Mouse (Mus musculus) heart, embryonic 14.5 days (tissue): ENCODE results near the gene Ddx46. TPM values are rescaled to one million over a fixed set of nuclear protein-coding genes. Genes with fewer than 3 reads are reported as not detected.

Experiments used
- ATAC-seq: fragments of 200-750 bp; cut with Nextera tagmentation; 2 replicates; pipeline ENCODE4 v1.8.0; 2017; ENCODE audit warnings: low read depth, moderate TSS enrichment; ENCODE audit not compliant: insufficient number of reproducible peaks, insufficient read depth, low FRiP score
- H3K27ac ChIP-seq, 2 experiments: fragments of 200-500 bp in 1 of 2; fragments of 300-500 bp in 1 of 2; sonication (generic) in 1 of 2; replicated peaks in 1 of 2; 2 replicates each; pipeline ENCODE4 v1.5.1; 2012 to 2014; ENCODE audit warnings: low read depth in 2 of 2, low read length in 2 of 2, control low read depth in 1 of 2, mild to moderate bottlenecking in 1 of 2, mixed read lengths in 1 of 2; ENCODE audit not compliant: control insufficient read depth in 1 of 2, insufficient read depth in 1 of 2
- H3K27me3 ChIP-seq: fragments of 300-500 bp; sonication (generic); 2 replicates; pipeline ENCODE4 v1.6.1; 2014; ENCODE audit warnings: mild to moderate bottlenecking, low read length, control low read depth; ENCODE audit not compliant: control insufficient read depth, insufficient read depth
- H3K36me3 ChIP-seq: fragments of 300-500 bp; sonication (generic); 2 replicates; pipeline ENCODE4 v1.6.1; 2014; ENCODE audit warnings: mild to moderate bottlenecking, control low read depth, low read length, mixed read lengths; ENCODE audit not compliant: control insufficient read depth, insufficient read depth
- H3K4me1 ChIP-seq, 2 experiments: fragments of 200-500 bp in 1 of 2; fragments of 300-500 bp in 1 of 2; sonication (generic) in 1 of 2; 2 replicates each; pipeline ENCODE4 v1.6.1; 2012 to 2014; ENCODE audit warnings: low read length in 2 of 2, control low read depth in 1 of 2, mixed read lengths in 1 of 2; ENCODE audit not compliant: control insufficient read depth in 2 of 2, insufficient read depth in 2 of 2
- H3K4me2 ChIP-seq: fragments of 300-500 bp; sonication (generic); 2 replicates; pipeline ENCODE4 v1.6.1; 2014; ENCODE audit warnings: mild to moderate bottlenecking, low read length
- H3K4me3 ChIP-seq, 2 experiments: fragments of 200-500 bp in 1 of 2; fragments of 300-500 bp in 1 of 2; sonication (generic) in 1 of 2; 2 replicates each; pipeline ENCODE4 v1.5.1; 2012 to 2014; ENCODE audit warnings: low read length in 2 of 2, mild to moderate bottlenecking in 2 of 2, control low read depth in 1 of 2, low read depth in 1 of 2, moderate library complexity in 1 of 2; ENCODE audit not compliant: control insufficient read depth in 1 of 2, insufficient read depth in 1 of 2
- H3K9ac ChIP-seq: fragments of 300-500 bp; sonication (generic); 2 replicates; pipeline ENCODE4 v1.6.1; 2014; ENCODE audit warnings: mild to moderate bottlenecking, low read length
- H3K9me3 ChIP-seq: fragments of 300-500 bp; sonication (generic); 2 replicates; pipeline ENCODE4 v1.6.1; 2016; ENCODE audit warnings: low read length, control low read depth; ENCODE audit not compliant: control insufficient read depth
- WGBS: fragments of 180-500 bp; shearing (Covaris S2); extraction: QIAGEN DNeasy Blood & Tissue Kit; methylation state at CpG from one replicate; pipeline ENCODE4 v1.1.7; 2014; 5-methylcytosine and 5-hydroxymethylcytosine counted together
- polyA plus RNA-seq: library from polyadenylated mRNA; unstranded; fragments of >200 nt; fragmentation: Nextera tagmentation; extraction: Ambion mirVana; gene quantifications from 2 replicates; pipeline ENCODE4 v1.2.1, GENCODE M21; 2014

Ddx46 gene
- polyA plus RNA-seq, 1 experiment from 2014 or later, result 22.0 TPM

DNA sequence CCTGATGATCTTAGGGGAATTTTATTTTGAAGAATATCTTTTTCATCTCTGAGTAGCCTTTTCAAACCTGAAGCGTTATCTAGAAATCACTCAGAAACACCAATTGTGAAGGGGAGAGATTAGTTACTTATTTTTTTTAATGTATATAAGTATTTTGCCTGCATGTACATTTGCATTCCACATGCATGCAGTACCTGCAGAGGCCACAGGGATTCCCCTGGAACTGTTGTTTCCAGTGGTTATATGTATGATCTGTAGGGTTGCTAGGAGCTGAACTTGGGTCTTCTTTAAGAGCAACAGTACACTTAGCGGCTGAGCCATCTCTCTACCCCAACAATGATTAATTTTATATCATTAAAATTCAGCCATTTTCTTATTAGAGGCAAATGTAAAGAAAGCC, 9.7 kb downstream of the Ddx46 start:
- Histone ChIP-seq H3K27ac (no peak overlapping the region), H3K9ac (no peak overlapping the region), H3K4me1 (no peaks in the 10 kb centered on the region), H3K27me3 (no peaks in the 10 kb centered on the region), H3K4me3 (no peak overlapping the region), H3K9me3 (no peaks in the 10 kb centered on the region), H3K36me3 (peaks cover 74% of the 10 kb centered on the region), H3K4me2 (no peak overlapping the region)
- WGBS, result 93% methylated on average over 2 of the region's 2 CpGs
- no peak for ATAC-seq

- Histone ChIP-seq H3K9ac (no peak overlapping the region), H3K27ac (no peak overlapping the region), H3K27me3 (no peaks in the 10 kb centered on the region), H3K9me3 (no peaks in the 10 kb centered on the region), H3K4me2 (no peak overlapping the region), H3K4me3 (no peak overlapping the region), H3K4me1 (no peaks in the 10 kb centered on the region), H3K36me3 (peaks cover 100% of the 10 kb centered on the region)
- WGBS, result 90% methylated on average over 12 of the region's 12 CpGs
- no peak for ATAC-seq
Observed at GRCm38 (mm10) chr13:55650098-55650497, 15.3 kb downstream of the Ddx46 start.

- no peaks in the 10 kb centered on the region for H3K27me3 ChIP-seq
- no peak overlapping the region for H3K4me3 ChIP-seq
- WGBS, result 90% methylated on average over 6 of the region's 6 CpGs
- H3K27ac ChIP-seq, result no peak overlapping the region
- ATAC-seq, result no peak
- H3K36me3 ChIP-seq, result peaks cover 100% of the 10 kb centered on the region
- H3K9me3 ChIP-seq, result no peaks in the 10 kb centered on the region
- no peak overlapping the region for H3K9ac ChIP-seq
- no peaks in the 10 kb centered on the region for H3K4me1 ChIP-seq
- H3K4me2 ChIP-seq, result no peak overlapping the region
Observed at GRCm38 (mm10) chr13:55650980-55651379, 16.2 kb downstream of the Ddx46 start.

DNA sequence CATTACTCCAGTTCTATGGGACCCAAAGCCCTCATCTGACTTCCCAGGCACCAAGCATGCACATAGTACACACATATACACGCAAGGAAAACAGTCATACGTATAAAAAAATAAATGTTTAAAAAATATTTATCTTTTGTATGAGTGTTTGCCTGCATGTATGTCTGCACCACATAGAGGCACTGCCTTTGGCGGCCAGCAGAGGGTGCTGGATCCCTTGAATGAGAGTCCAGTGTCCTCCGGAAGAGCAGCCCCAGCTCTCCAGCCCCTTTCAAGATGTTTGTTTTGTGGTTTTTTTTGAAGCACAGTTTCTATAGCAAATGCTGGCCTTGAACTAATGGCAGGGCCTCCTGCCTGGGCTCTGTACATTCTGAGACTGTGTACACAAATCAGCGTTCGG, 33.7 kb downstream of the Ddx46 start:
- 0 out of 2 replicates have a peak, but pooled peaks cover 4% of the 10 kb centered on the region for H3K9me3 ChIP-seq
- no peak overlapping the region for H3K4me3 ChIP-seq
- no peak for ATAC-seq
- H3K27ac ChIP-seq, result no peak overlapping the region
- no peaks in the 10 kb centered on the region for H3K27me3 ChIP-seq
- WGBS, result 89% methylated on average over 6 of the region's 6 CpGs
- H3K9ac ChIP-seq, result no peak overlapping the region
- peaks cover 93% of the 10 kb centered on the region for H3K36me3 ChIP-seq
- no peak overlapping the region for H3K4me2 ChIP-seq
- no peaks in the 10 kb centered on the region for H3K4me1 ChIP-seq

DNA sequence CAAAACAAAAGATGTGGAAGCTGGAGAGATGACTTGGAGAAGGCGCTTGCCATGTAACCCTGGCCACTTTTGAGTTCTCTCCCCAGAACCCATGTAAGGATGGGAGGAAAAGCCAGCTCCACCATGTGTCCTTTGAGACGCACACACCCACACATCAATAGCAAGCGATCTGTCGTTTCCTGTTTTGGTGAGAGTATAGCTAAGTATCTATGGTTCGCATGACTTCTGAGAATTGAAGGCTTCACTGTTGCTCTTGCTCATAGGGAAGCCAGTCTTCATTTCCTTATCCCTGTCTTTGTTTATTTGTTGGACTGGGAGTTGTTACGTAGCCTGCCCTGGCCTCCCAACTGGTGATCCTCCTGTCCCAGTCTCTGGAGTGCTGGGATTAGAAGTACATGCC, 37.9 kb downstream of the Ddx46 start:
- H3K9me3 ChIP-seq, result 0 out of 2 replicates have a peak, but pooled peaks cover 4% of the 10 kb centered on the region
- no peak for ATAC-seq
- H3K9ac ChIP-seq, result no peak overlapping the region
- H3K27ac ChIP-seq, result no peak overlapping the region
- H3K36me3 ChIP-seq, result peaks cover 93% of the 10 kb centered on the region
- no peak overlapping the region for H3K4me2 ChIP-seq
- WGBS, result 91% methylated on average over 6 of the region's 6 CpGs
- no peaks in the 10 kb centered on the region for H3K4me1 ChIP-seq
- no peaks in the 10 kb centered on the region for H3K27me3 ChIP-seq
- no peak overlapping the region for H3K4me3 ChIP-seq

DNA sequence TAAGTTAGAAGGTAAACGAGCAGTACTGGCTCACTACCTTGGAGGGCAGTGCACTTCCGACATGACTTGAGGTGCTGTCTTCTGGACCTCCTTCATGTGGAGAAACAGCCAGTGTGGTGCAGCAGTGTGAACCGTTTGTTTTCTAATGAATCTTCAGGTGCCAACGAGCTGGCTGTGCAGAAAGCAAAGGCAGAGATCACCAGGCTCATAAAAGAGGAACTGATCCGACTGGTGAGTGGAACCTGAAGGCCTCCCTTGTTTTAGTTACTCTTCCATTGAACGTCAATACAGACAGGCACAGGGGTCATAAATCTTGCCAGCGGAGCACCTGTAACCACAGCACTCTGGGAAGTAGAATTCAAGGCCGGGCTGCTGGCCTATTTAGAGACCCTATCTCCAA, 42.5 kb downstream of the Ddx46 start:
- Histone ChIP-seq H3K4me3 (no peak overlapping the region), H3K9ac (no peak overlapping the region), H3K4me2 (no peak overlapping the region), H3K4me1 (no peaks in the 10 kb centered on the region), H3K9me3 (no peaks in the 10 kb centered on the region), H3K36me3 (peaks cover 87% of the 10 kb centered on the region), H3K27me3 (no peaks in the 10 kb centered on the region), H3K27ac (no peak overlapping the region)
- ATAC-seq, result no peak
- WGBS, result 84% methylated on average over 8 of the region's 8 CpGs

DNA sequence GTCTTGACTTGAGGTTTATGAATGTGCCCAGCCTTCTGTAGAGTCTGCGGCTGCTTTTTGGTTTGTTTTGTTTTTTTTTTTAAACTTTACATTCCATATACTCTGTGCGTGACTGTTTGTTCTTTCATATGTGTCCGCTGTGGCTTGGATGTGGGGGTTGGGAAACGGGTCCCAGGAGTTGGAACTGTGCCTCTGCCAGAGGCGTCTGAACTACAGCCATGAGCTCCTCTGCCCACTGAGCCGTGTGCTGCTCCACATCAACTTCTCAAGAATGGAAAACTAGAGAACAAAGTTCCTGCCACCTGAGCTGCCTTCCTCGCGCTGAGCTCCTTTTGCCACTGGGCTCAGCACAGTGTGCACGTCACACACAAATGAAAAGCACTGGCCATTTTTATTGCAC, 47.4 kb downstream of the Ddx46 start:
- Histone ChIP-seq H3K36me3 (peaks cover 42% of the 10 kb centered on the region), H3K27ac (no peak overlapping the region), H3K9ac (no peak overlapping the region), H3K4me2 (no peak overlapping the region), H3K9me3 (no peaks in the 10 kb centered on the region), H3K27me3 (no peaks in the 10 kb centered on the region), H3K4me3 (no peak overlapping the region), H3K4me1 (0 out of 4 replicates have a peak, but pooled peaks cover 0 to 2% of the 10 kb centered on the region in 2 experiments)
- 83% methylated on average over 9 of the region's 9 CpGs for WGBS
- no peak for ATAC-seq

GRCm38 (mm10) chr13:55683581-55683980, 48.8 kb downstream of the Ddx46 start:
- no peak for ATAC-seq
- Histone ChIP-seq H3K27me3 (no peaks in the 10 kb centered on the region), H3K4me1 (peaks cover 2% of the 10 kb centered on the region in 2 experiments; a peak in 1 of 4 replicates), H3K9ac (no peak overlapping the region), H3K9me3 (no peaks in the 10 kb centered on the region), H3K27ac (no peak overlapping the region), H3K4me2 (no peak overlapping the region), H3K4me3 (no peak overlapping the region), H3K36me3 (peaks cover 28% of the 10 kb centered on the region)
- 73% methylated on average over 3 of the region's 3 CpGs for WGBS
